Mouse (Mus musculus): ENCODE data around the gene Gm6502. TPM values are rescaled to one million over a fixed set of nuclear protein-coding genes. Genes with fewer than 3 reads are reported as not detected.
"Not testable (repeated sequence)": the region's sequence is repeated elsewhere in the genome, so short reads cannot be mapped to it uniquely, and the experiment has no call there.

Gm6502 gene
- polyA plus RNA-seq (2015; fragmentation: Nextera tagmentation; extraction: Ambion mirVana) = not detected in 2 replicates

- not testable (repeated sequence) for H3K27me3 ChIP-seq; H3K36me3 ChIP-seq; H3K4me1 ChIP-seq (replicated peaks); H3K9ac ChIP-seq; H3K9me3 ChIP-seq; H3K27ac ChIP-seq (replicated peaks); H3K4me2 ChIP-seq; H3K4me3 ChIP-seq; ATAC-seq (ENCODE audit: low FRiP score, low read depth)
- WGBS = no CpG with 5 or more reads among the region's 2 CpGs
Observed at GRCm38 (mm10) chr5:94314135-94314534, at the start of gene Gm6502. Gene Gm6502 (plus strand): TSS chr5:94314435.

- not testable (repeated sequence) for H3K9ac ChIP-seq; H3K4me1 ChIP-seq (replicated peaks); H3K36me3 ChIP-seq; ATAC-seq (ENCODE audit: low FRiP score, low read depth); H3K27me3 ChIP-seq; H3K9me3 ChIP-seq; H3K4me3 ChIP-seq; H3K27ac ChIP-seq (replicated peaks); H3K4me2 ChIP-seq
- 97% methylated on average over 1 of the region's 1 CpGs for WGBS
Observed at GRCm38 (mm10) chr5:94306696-94307095, 7.5 kb upstream of the Gm6502 start, which contains the start of gene A430089I19Rik. Gene A430089I19Rik (minus strand): TSS chr5:94306796.

- H3K27ac ChIP-seq (replicated peaks); H3K27me3 ChIP-seq; H3K4me3 ChIP-seq; H3K4me2 ChIP-seq; H3K4me1 ChIP-seq (replicated peaks); ATAC-seq (ENCODE audit: low FRiP score, low read depth); H3K9ac ChIP-seq; H3K9me3 ChIP-seq; H3K36me3 ChIP-seq: not testable (repeated sequence)
- WGBS = no CpG with 5 or more reads among the region's 2 CpGs
Observed at GRCm38 (mm10) chr5:94339449-94339848, 25.2 kb downstream of the Gm6502 start, which contains the start of gene AA792892. Gene AA792892 (plus strand): TSS chr5:94339749.

Other genes starting within 250 kb of the Gm6502 start
- not detected in 2 replicates for gene BC061212, start 243.9 kb upstream of the Gm6502 start, polyA plus RNA-seq (2015; fragmentation: Nextera tagmentation; extraction: Ambion mirVana)
- not detected in 2 replicates for gene Gm6351, start 238.1 kb upstream of the Gm6502 start, polyA plus RNA-seq (2015; fragmentation: Nextera tagmentation; extraction: Ambion mirVana)
- not detected in 2 replicates for gene Gm3106, start 96.4 kb upstream of the Gm6502 start, polyA plus RNA-seq (2015; fragmentation: Nextera tagmentation; extraction: Ambion mirVana)
- gene A430089I19Rik, start 7.6 kb upstream of the Gm6502 start, polyA plus RNA-seq (2015; fragmentation: Nextera tagmentation; extraction: Ambion mirVana) = not detected in 2 replicates
- not detected in 2 replicates for gene AA792892, start 25.3 kb downstream of the Gm6502 start, polyA plus RNA-seq (2015; fragmentation: Nextera tagmentation; extraction: Ambion mirVana)
- not detected in 2 replicates for gene Gm7682, start 131.3 kb downstream of the Gm6502 start, polyA plus RNA-seq (2015; fragmentation: Nextera tagmentation; extraction: Ambion mirVana)
- gene Gm3139, start 211.9 kb downstream of the Gm6502 start, polyA plus RNA-seq (2015; fragmentation: Nextera tagmentation; extraction: Ambion mirVana) = not detected in 2 replicates